Mouse (Mus musculus): ENCODE results near the gene Zfp988.
A peak's percentile ranks its signal among the peaks of the same experiment; 100 is the strongest.
"Not testable (repeated sequence)": the region's sequence is repeated elsewhere in the genome, so short reads cannot be mapped to it uniquely, and the experiment has no call there.

Zfp988 gene

GRCm38 (mm10) chr4:147343042-147343908 lies 37.8 kb downstream of the Zfp988 start:
- DNase-seq (ENCODE audit: low spot score in 2 of 2), result peak in 1 of 2 experiments; percentile 24

DNA sequence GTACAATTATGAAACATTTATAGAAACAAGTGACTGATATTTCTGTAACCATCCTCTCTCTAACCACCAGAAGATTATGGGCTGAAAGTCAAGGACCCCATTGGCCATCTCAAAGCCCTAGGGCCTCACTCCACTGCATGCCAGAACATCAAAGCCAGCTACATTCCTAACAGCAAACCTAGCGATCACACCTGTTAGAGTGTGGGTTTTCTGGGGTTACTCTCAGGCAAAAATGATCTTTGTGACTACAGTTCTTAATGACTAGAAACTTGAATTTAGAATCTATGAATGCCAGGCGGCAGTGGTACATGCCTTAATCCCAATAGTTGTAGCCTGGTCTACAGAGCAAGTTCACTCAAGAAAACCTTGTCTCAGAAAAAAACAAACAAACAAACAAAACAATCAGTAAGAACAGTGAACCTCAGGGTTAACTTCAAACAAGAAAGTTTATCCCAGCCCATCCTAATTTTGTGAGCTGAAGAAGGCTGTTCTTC lies 39.6 kb downstream of the Zfp988 start:
- DNase-seq (ENCODE audit: low spot score in 2 of 2), result peak in 1 of 2 experiments; percentile 10

GRCm38 (mm10) chr4:147346361-147347035 lies 41.0 kb downstream of the Zfp988 start:
- peak in 1 of 2 experiments; percentile 4 for DNase-seq (ENCODE audit: low spot score in 2 of 2)

GRCm38 (mm10) chr4:147347300-147347699 lies 41.8 kb downstream of the Zfp988 start:
- DNase-seq (ENCODE audit: low spot score in 2 of 2), result not testable (repeated sequence)

GRCm38 (mm10) chr4:147347880-147348279 lies 42.4 kb downstream of the Zfp988 start:
- peak in 1 of 2 experiments; percentile 2 for DNase-seq (ENCODE audit: low spot score in 2 of 2)

- peak in 1 of 2 experiments; percentile 0 for DNase-seq (ENCODE audit: low spot score in 2 of 2)
Measured at GRCm38 (mm10) chr4:147348401-147348800, 42.9 kb downstream of the Zfp988 start.

DNA sequence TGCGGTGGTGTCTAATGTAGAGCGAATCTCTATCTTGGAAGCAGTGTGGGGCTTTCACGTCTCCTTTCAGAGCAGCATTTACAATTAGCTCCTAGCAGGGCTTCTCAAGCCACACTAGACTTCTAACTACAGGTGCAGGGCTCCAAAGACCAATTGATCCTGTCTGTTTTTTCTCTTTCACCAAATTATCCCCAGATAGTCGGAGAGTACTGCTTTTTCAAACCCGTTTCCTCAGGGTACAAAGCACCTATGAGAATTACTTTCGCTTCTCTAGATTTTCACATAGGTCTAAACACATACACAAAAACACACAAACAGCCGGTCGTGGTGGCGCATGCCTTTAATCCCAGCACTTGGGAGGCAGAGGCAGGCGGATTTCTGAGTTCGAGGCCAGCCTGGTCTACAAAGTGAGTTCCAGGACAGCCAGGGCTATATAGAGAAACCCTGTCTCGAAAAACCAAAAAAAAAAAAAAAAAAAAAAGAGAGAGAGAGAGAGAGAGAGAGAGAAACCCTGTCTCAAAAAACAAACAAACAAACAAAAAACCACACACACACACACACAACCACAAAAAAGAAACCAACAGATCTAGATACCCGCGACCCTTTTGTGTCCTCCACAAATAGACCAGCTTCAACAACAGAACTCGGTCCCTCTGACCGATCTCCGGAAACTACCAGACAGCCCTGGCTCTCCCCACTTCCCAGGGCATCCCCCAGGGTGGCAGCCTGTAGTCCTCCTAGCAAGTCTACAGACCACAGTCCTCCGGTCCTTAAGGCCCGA lies 43.6 kb downstream of the Zfp988 start:
- peak; percentile 6 to 20 for DNase-seq (ENCODE audit: low spot score in 2 of 2)

- peak; percentile 12 to 19 for DNase-seq (ENCODE audit: low spot score in 2 of 2)
Measured at GRCm38 (mm10) chr4:147349687-147350415, 44.4 kb downstream of the Zfp988 start.

- DNase-seq (ENCODE audit: low spot score in 2 of 2), result peak; percentile 8 to 10
Measured at GRCm38 (mm10) chr4:147350541-147350940, 45.1 kb downstream of the Zfp988 start.

GRCm38 (mm10) chr4:147351376-147351980 lies 46.0 kb downstream of the Zfp988 start:
- peak; percentile 1 to 2 for DNase-seq (ENCODE audit: low spot score in 2 of 2)

GRCm38 (mm10) chr4:147353626-147354025 lies 48.2 kb downstream of the Zfp988 start:
- peak; percentile 0 for DNase-seq (ENCODE audit: low spot score in 2 of 2)

GRCm38 (mm10) chr4:147356042-147356441 lies 50.6 kb downstream of the Zfp988 start:
- DNase-seq (ENCODE audit: low spot score in 2 of 2), result not testable (repeated sequence)

DNA sequence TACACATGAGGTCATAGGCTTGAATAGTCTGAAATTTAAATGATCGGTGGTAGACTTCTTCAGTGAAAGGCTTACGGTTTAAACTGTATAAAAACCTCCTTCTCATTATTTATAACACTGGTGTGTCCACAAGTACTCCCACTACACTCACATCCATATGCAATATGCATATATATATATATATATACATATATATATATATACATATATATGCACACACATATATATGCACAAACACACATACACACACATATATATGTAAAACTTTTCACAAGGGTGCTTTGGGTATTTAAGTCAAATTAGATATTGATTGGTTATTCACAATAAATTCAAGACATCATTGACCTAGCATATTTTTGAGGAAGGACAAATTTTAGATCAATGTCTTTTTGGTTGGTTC lies 51.7 kb downstream of the Zfp988 start:
- DNase-seq (ENCODE audit: low spot score in 2 of 2), result not testable (repeated sequence)

- not testable (repeated sequence) for DNase-seq (ENCODE audit: low spot score in 2 of 2)
Measured at GRCm38 (mm10) chr4:147361003-147361402, 55.5 kb downstream of the Zfp988 start, which contains the start of gene Zfp978. Zfp978 (plus strand) TSS chr4:147361303.

- DNase-seq (ENCODE audit: low spot score in 2 of 2), result not testable (repeated sequence)
Measured at GRCm38 (mm10) chr4:147361872-147362271, 56.4 kb downstream of the Zfp988 start.

- DNase-seq (ENCODE audit: low spot score in 2 of 2), result not testable (repeated sequence)
Measured at GRCm38 (mm10) chr4:147369564-147369963, 64.1 kb downstream of the Zfp988 start.

DNA sequence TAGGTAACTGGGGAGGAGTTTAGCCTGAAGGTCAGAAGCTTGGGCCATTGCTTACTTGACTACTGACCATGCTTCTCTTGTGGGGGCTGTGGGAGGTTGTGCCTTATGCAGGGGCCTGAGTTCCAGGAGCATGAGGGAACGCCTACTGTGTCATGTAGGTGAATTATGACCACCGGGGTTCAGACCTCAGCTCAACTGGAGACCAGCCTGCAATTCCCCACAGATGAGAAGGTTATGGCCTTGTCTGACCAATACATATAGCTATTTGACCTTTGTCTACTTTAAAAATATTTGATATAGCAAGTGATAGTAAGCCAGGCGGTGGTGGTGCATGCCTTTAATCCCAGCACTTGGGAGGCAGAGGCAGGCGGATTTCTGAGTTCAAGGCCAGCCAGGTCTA lies 77.7 kb downstream of the Zfp988 start:
- DNase-seq (ENCODE audit: low spot score in 2 of 2), result not testable (repeated sequence)

Measured in heart, adult 9 months (tissue).